Mouse (Mus musculus): ENCODE results near the gene Brd7. TPM values are rescaled to one million over a fixed set of nuclear protein-coding genes. Genes with fewer than 3 reads are reported as not detected.

The Brd7 gene
- polyA plus RNA-seq, 1 experiment = 151 TPM

- H3K4me1 ChIP-seq (ENCODE audit: control insufficient read depth, insufficient read depth, low read length) = no peaks in the 10 kb centered on the region
- TF ChIP-seq CTCF (IDR thresholded peaks at IDR 0.05; ENCODE audit: control insufficient read depth, insufficient read depth, low read length) (no peak), POLR2A (IDR thresholded peaks at IDR 0.05; ENCODE audit: borderline replicate concordance, control insufficient read depth, low read depth, low read length) (no peak; the same call in 1 of the 2 replicates)
- 91% methylated on average over 8 of the region's 8 CpGs for WGBS
- no peak overlapping the region for H3K27ac ChIP-seq (ENCODE audit: control insufficient read depth, insufficient read depth, low read depth, low read length, poor library complexity)
- no peak overlapping the region for H3K4me3 ChIP-seq (replicated peaks; ENCODE audit: control insufficient read depth, low read depth, low read length)
Observed at GRCm38 (mm10) chr8:88315302-88315701, 46.7 kb downstream of the Brd7 start.

GRCm38 (mm10) chr8:88313991-88314390 lies 48.0 kb downstream of the Brd7 start:
- H3K27ac ChIP-seq (ENCODE audit: control insufficient read depth, insufficient read depth, low read depth, low read length, poor library complexity) = no peak overlapping the region
- 92% methylated on average over 12 of the region's 12 CpGs for WGBS
- no peak overlapping the region for H3K4me3 ChIP-seq (replicated peaks; ENCODE audit: control insufficient read depth, low read depth, low read length)
- TF ChIP-seq CTCF (IDR thresholded peaks at IDR 0.05; ENCODE audit: control insufficient read depth, insufficient read depth, low read length) (no peak), POLR2A (IDR thresholded peaks at IDR 0.05; ENCODE audit: borderline replicate concordance, control insufficient read depth, low read depth, low read length) (no peak)
- H3K4me1 ChIP-seq (ENCODE audit: control insufficient read depth, insufficient read depth, low read length) = peaks cover 7% of the 10 kb centered on the region; the same call in 1 of the 2 replicates

- TF ChIP-seq POLR2A (IDR thresholded peaks at IDR 0.05; ENCODE audit: borderline replicate concordance, control insufficient read depth, low read depth, low read length) (no peak), CTCF (IDR thresholded peaks at IDR 0.05; ENCODE audit: control insufficient read depth, insufficient read depth, low read length) (no peak)
- Histone ChIP-seq H3K4me3 (replicated peaks; ENCODE audit: control insufficient read depth, low read depth, low read length) (no peak overlapping the region), H3K4me1 (ENCODE audit: control insufficient read depth, insufficient read depth, low read length) (peaks cover 9% of the 10 kb centered on the region), H3K27ac (ENCODE audit: control insufficient read depth, insufficient read depth, low read depth, low read length, poor library complexity) (no peak overlapping the region)
- WGBS = 86% methylated on average over 8 of the region's 8 CpGs
Observed at GRCm38 (mm10) chr8:88312966-88313365, 49.0 kb downstream of the Brd7 start.

GRCm38 (mm10) chr8:88310286-88310685 lies 51.7 kb downstream of the Brd7 start:
- TF ChIP-seq POLR2A (IDR thresholded peaks at IDR 0.05; ENCODE audit: borderline replicate concordance, control insufficient read depth, low read depth, low read length) = no peak
- no peak for TF ChIP-seq CTCF (IDR thresholded peaks at IDR 0.05; ENCODE audit: control insufficient read depth, insufficient read depth, low read length)
- peaks cover 9% of the 10 kb centered on the region for H3K4me1 ChIP-seq (ENCODE audit: control insufficient read depth, insufficient read depth, low read length)
- no peak overlapping the region for H3K4me3 ChIP-seq (replicated peaks; ENCODE audit: control insufficient read depth, low read depth, low read length)
- no peak overlapping the region for H3K27ac ChIP-seq (ENCODE audit: control insufficient read depth, insufficient read depth, low read depth, low read length, poor library complexity)
- 93% methylated on average over 13 of the region's 13 CpGs for WGBS

- peaks cover 9% of the 10 kb centered on the region for H3K4me1 ChIP-seq (ENCODE audit: control insufficient read depth, insufficient read depth, low read length)
- TF ChIP-seq POLR2A (IDR thresholded peaks at IDR 0.05; ENCODE audit: borderline replicate concordance, control insufficient read depth, low read depth, low read length) = no peak
- TF ChIP-seq CTCF (IDR thresholded peaks at IDR 0.05; ENCODE audit: control insufficient read depth, insufficient read depth, low read length) = no peak
- peak overlapping the region; percentile 31; the same call in 1 of the 2 replicates for H3K27ac ChIP-seq (ENCODE audit: control insufficient read depth, insufficient read depth, low read depth, low read length, poor library complexity)
- WGBS = 71% methylated on average over 7 of the region's 7 CpGs
- no peak overlapping the region for H3K4me3 ChIP-seq (replicated peaks; ENCODE audit: control insufficient read depth, low read depth, low read length)
Observed at GRCm38 (mm10) chr8:88309881-88310280, 52.1 kb downstream of the Brd7 start.

GRCm38 (mm10) chr8:88309274-88309873 lies 52.6 kb downstream of the Brd7 start:
- Histone ChIP-seq H3K4me1 (ENCODE audit: control insufficient read depth, insufficient read depth, low read length) (peaks cover 9% of the 10 kb centered on the region), H3K4me3 (replicated peaks; ENCODE audit: control insufficient read depth, low read depth, low read length) (no peak overlapping the region), H3K27ac (ENCODE audit: control insufficient read depth, insufficient read depth, low read depth, low read length, poor library complexity) (peak overlapping the region; percentile 31; the same call in 1 of the 2 replicates)
- WGBS = 24% methylated on average over 10 of the region's 10 CpGs
- no peak for TF ChIP-seq CTCF (IDR thresholded peaks at IDR 0.05; ENCODE audit: control insufficient read depth, insufficient read depth, low read length)
- no peak for TF ChIP-seq POLR2A (IDR thresholded peaks at IDR 0.05; ENCODE audit: borderline replicate concordance, control insufficient read depth, low read depth, low read length)

- no peak for TF ChIP-seq POLR2A (IDR thresholded peaks at IDR 0.05; ENCODE audit: borderline replicate concordance, control insufficient read depth, low read depth, low read length)
- WGBS = 88% methylated on average over 4 of the region's 4 CpGs
- no peak overlapping the region for H3K4me3 ChIP-seq (replicated peaks; ENCODE audit: control insufficient read depth, low read depth, low read length)
- peaks cover 9% of the 10 kb centered on the region for H3K4me1 ChIP-seq (ENCODE audit: control insufficient read depth, insufficient read depth, low read length)
- no peak overlapping the region for H3K27ac ChIP-seq (ENCODE audit: control insufficient read depth, insufficient read depth, low read depth, low read length, poor library complexity)
Observed at GRCm38 (mm10) chr8:88307736-88308135, 54.3 kb downstream of the Brd7 start.

- Histone ChIP-seq H3K4me1 (ENCODE audit: control insufficient read depth, insufficient read depth, low read length) (peaks cover 11% of the 10 kb centered on the region), H3K27ac (ENCODE audit: control insufficient read depth, insufficient read depth, low read depth, low read length, poor library complexity) (no peak overlapping the region), H3K4me3 (replicated peaks; ENCODE audit: control insufficient read depth, low read depth, low read length) (no peak overlapping the region)
- peak; percentile 52; the same call in 1 of the 2 replicates for TF ChIP-seq CTCF (IDR thresholded peaks at IDR 0.05; ENCODE audit: control insufficient read depth, insufficient read depth, low read length)
- no peak for TF ChIP-seq POLR2A (IDR thresholded peaks at IDR 0.05; ENCODE audit: borderline replicate concordance, control insufficient read depth, low read depth, low read length)
- 74% methylated on average over 14 of the region's 14 CpGs for WGBS
Observed at GRCm38 (mm10) chr8:88306511-88306910, 55.5 kb downstream of the Brd7 start.

GRCm38 (mm10) chr8:88305814-88306213 lies 56.2 kb downstream of the Brd7 start:
- no peak for TF ChIP-seq POLR2A (IDR thresholded peaks at IDR 0.05; ENCODE audit: borderline replicate concordance, control insufficient read depth, low read depth, low read length)
- TF ChIP-seq CTCF (IDR thresholded peaks at IDR 0.05; ENCODE audit: control insufficient read depth, insufficient read depth, low read length) = no peak
- H3K4me3 ChIP-seq (replicated peaks; ENCODE audit: control insufficient read depth, low read depth, low read length) = no peak overlapping the region
- 50% methylated on average over 4 of the region's 4 CpGs for WGBS
- H3K4me1 ChIP-seq (ENCODE audit: control insufficient read depth, insufficient read depth, low read length) = peaks cover 11% of the 10 kb centered on the region
- no peak overlapping the region for H3K27ac ChIP-seq (ENCODE audit: control insufficient read depth, insufficient read depth, low read depth, low read length, poor library complexity)
